Mouse (Mus musculus) ES-E14 (cell line): ENCODE data around the gene Caprin1.

Experiments used
- CHD2 ChIP-seq: IDR thresholded peaks from 2 replicates; pipeline ENCODE4 v1.6.1; 2014; ENCODE audit warnings: mild to moderate bottlenecking, low read depth, low read length, inconsistent platforms
- HCFC1 ChIP-seq: IDR thresholded peaks from 2 replicates; pipeline ENCODE4 v1.6.1; 2012; ENCODE audit warnings: low read length, inconsistent platforms, borderline replicate concordance; ENCODE audit not compliant: insufficient read depth
- ZC3H11A ChIP-seq: IDR thresholded peaks from 2 replicates; pipeline ENCODE4 v1.6.1; 2012; ENCODE audit warnings: low read depth, mild to moderate bottlenecking, inconsistent platforms, low read length, borderline replicate concordance
- ZNF384 ChIP-seq: IDR thresholded peaks from 2 replicates; pipeline ENCODE4 v1.6.1; 2012; ENCODE audit warnings: low read depth, low read length, inconsistent platforms

DNA sequence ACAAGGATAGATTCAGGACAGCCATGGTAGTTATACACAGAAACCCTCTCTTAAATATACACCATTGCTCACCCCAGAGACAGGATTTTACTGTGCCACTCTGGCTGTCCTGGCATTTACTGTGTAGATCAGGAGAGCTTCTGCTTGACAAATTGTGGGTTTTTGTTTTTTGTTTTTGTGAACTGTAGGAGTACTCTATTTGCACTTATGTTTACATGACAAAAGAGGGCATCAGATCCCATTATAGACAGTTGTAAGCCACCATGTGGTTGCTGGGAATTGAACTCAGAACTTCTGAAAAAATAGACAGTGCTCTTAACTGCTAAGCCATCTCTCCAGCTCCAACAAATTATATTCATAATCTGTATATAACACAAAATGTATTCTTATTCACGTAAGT lies 5.4 kb downstream of the Caprin1 start:
- TF ChIP-seq ZC3H11A (no peak), CHD2 (no peak), HCFC1 (no peak), ZNF384 (no peak)
